7 mouse cellular contexts compared by ENCODE assay signal in the genomic region with DNA sequence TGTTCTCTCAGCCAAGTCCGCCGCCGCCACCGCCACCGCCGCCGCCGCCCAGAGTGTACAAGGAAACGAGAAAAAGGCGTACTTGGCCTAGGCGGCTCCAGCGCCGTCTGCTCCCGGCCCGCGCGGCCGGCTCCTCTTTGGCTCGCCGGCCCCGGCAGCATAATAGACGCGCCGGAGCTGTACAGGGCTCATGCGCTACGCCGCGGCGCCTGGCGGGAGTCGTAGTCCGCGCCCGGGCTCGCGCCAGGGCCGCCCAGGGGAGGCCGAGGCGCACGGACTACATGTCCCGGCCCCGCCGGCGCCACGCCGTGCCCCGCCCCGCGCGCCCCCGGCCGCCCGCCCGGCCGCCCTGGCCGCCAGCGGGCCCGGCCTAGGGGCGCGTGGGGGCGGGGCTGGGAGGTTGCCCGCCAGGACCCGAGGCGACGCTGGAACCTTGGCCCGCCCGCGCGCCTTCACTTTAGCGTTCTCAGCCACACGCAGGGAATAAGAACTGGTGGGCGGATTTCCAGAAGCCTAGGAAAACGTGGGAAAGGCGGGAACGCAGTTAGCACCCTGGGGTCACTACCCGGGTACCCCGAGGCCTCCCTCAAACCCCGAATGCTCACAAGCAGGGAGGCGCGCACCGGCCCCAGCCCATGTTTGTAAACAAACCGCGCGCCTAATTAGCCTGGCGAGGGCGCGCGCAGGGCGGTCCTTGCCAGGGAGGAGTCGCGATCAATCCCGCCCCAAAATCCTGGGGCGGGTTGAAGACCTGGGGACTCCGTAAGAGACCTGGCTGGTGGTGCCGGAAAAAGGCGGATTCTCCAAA. TPM values are rescaled to one million over a fixed set of nuclear protein-coding genes. Genes with fewer than 3 reads are reported as not detected.
DNase-seq lines count a peak whose midpoint lies in the region; ATAC-seq and TF ChIP-seq lines count a peak whose summit lies in the region.

No protein-coding gene starts in this region.

- peak overlapping the region; percentile 95 for H3K27ac ChIP-seq in intestine, postnatal 0 days (ENCODE audit: low read depth, low read length)
- peak overlapping the region; percentile 98 for H3K27ac ChIP-seq in midbrain, embryonic 12.5 days (replicated peaks)
- H3K27ac ChIP-seq in small intestine, adult 2 months (ENCODE audit: insufficient read depth, low read depth, low read length): peak overlapping the region; percentile 92

- H3K9me3 ChIP-seq in intestine, postnatal 0 days (ENCODE audit: control insufficient read depth): no peaks in the 10 kb centered on the region
- H3K9me3 ChIP-seq in midbrain, embryonic 12.5 days: no peaks in the 10 kb centered on the region

- peak; percentile 97 for TF ChIP-seq POLR2A in small intestine, adult 2 months (IDR thresholded peaks at IDR 0.05; ENCODE audit: low read depth, low read length)

- ATAC-seq in intestine, postnatal 0 days: peak; percentile 97
- peak; percentile 100 for ATAC-seq in midbrain, embryonic 12.5 days (ENCODE audit: low FRiP score, low read depth)

- H3K4me2 ChIP-seq in intestine, postnatal 0 days (replicated peaks; ENCODE audit: low read depth): peak overlapping the region; percentile 87
- peak overlapping the region; percentile 97 for H3K4me2 ChIP-seq in midbrain, embryonic 12.5 days (replicated peaks)

- H3K27me3 ChIP-seq in intestine, postnatal 0 days (replicated peaks; ENCODE audit: control insufficient read depth, insufficient read depth, low read length): no peaks in the 10 kb centered on the region
- no peaks in the 10 kb centered on the region for H3K27me3 ChIP-seq in midbrain, embryonic 12.5 days
- no peaks in the 10 kb centered on the region for H3K27me3 ChIP-seq in small intestine, adult 2 months (ENCODE audit: control insufficient read depth, insufficient read depth, low read length)

- intact Hi-C loops in left cerebral cortex, postnatal 4 days (cut with DNase I): no loop called here

- peak overlapping the region; percentile 95 for H3K4me3 ChIP-seq in intestine, postnatal 0 days (ENCODE audit: low read depth, low read length)
- peak overlapping the region; percentile 97 for H3K4me3 ChIP-seq in midbrain, embryonic 12.5 days
- H3K4me3 ChIP-seq in small intestine, adult 2 months (ENCODE audit: low read depth, low read length): peak overlapping the region; percentile 97

- H3K36me3 ChIP-seq in intestine, postnatal 0 days (ENCODE audit: control insufficient read depth, insufficient read depth): no peaks in the 10 kb centered on the region; the same call in 1 of the 2 replicates
- H3K36me3 ChIP-seq in midbrain, embryonic 12.5 days: peaks cover 14% of the 10 kb centered on the region
- no peaks in the 10 kb centered on the region for H3K36me3 ChIP-seq in small intestine, adult 2 months (ENCODE audit: control insufficient read depth, insufficient read depth, low read length)

- peak; percentile 29 for TF ChIP-seq CTCF in intestine, postnatal 0 days (IDR thresholded peaks at IDR 0.05; ENCODE audit: low read depth)
- no peak for TF ChIP-seq CTCF in small intestine, adult 2 months (IDR thresholded peaks at IDR 0.05; ENCODE audit: extremely low read depth, insufficient read length, insufficient replicate concordance, low read depth, low read length)

- H3K9ac ChIP-seq in intestine, postnatal 0 days (ENCODE audit: low read depth, low read length): peak overlapping the region; percentile 92
- peak overlapping the region; percentile 99 for H3K9ac ChIP-seq in midbrain, embryonic 12.5 days (replicated peaks)

- peak; percentile 91 for DNase-seq in adrenal gland, adult 8-10 months
- peak; percentile 90 for DNase-seq in embryo, embryonic 9.5 days (ENCODE audit: extremely low spot score)
- DNase-seq in gonadal fat pad, adult 2 months (ENCODE audit: low read depth): peak; percentile 33
- peak; percentile 95 for DNase-seq in left cerebral cortex, postnatal 4 days

- H3K4me1 ChIP-seq in intestine, postnatal 0 days (replicated peaks; ENCODE audit: control insufficient read depth, insufficient read depth, low read length): peaks cover 7% of the 10 kb centered on the region; the same call in 1 of the 2 replicates
- peaks cover 48% of the 10 kb centered on the region for H3K4me1 ChIP-seq in midbrain, embryonic 12.5 days
- peaks cover 29% of the 10 kb centered on the region for H3K4me1 ChIP-seq in small intestine, adult 2 months (ENCODE audit: control insufficient read depth, insufficient read depth, insufficient read length, low read length)

- WGBS in intestine, postnatal 0 days: under 1% methylated on average over 85 of the region's 96 CpGs
- under 1% methylated on average over 70 of the region's 96 CpGs for WGBS in midbrain, embryonic 12.5 days
- WGBS in small intestine, adult 2 months: 1% methylated on average over 96 of the region's 96 CpGs

RNA-seq across cellular contexts. Expression of a gene that starts 31.8 kb away (rescaled TPM):
- 10 to 100 TPM; 87.2 to 97.9 (median 91.9) TPM for total RNA-seq in adrenal gland, adult 8-10 months (2022)
- polyA plus RNA-seq in gonadal fat pad, adult 2 months (2012; rRNA removed): 20.0 and 25.3 TPM in 2 replicates
- polyA plus RNA-seq in intestine, postnatal 0 days (2015; fragmentation: Nextera tagmentation; extraction: Ambion mirVana): 49.8 and 50.2 TPM in 2 replicates
- total RNA-seq in left cerebral cortex, postnatal 4 days (2021): 100 to 1,000 TPM; 119 to 123 TPM
- polyA plus RNA-seq in midbrain, embryonic 12.5 days (2016; fragmentation: Nextera tagmentation; extraction: Ambion mirVana): 127 and 145 TPM in 2 replicates
- polyA plus RNA-seq in small intestine, adult 2 months (2012; rRNA removed): 8.4 and 14.9 TPM in 2 replicates

RNA-seq across cellular contexts. Expression of a gene that starts 33.6 kb away (rescaled TPM):
- total RNA-seq in adrenal gland, adult 8-10 months (2022): 10 to 100 TPM in 3 of 4 experiments, 1 to 10 TPM in 1; 9.3 to 21.5 (median 15.3) TPM
- polyA plus RNA-seq in gonadal fat pad, adult 2 months (2012; rRNA removed): 12.4 and 15.2 TPM in 2 replicates
- polyA plus RNA-seq in intestine, postnatal 0 days (2015; fragmentation: Nextera tagmentation; extraction: Ambion mirVana): 1.5 and 1.8 TPM in 2 replicates
- 10 to 100 TPM; 23.6 to 27.2 TPM for total RNA-seq in left cerebral cortex, postnatal 4 days (2021)
- 16.7 and 17.3 TPM in 2 replicates for polyA plus RNA-seq in midbrain, embryonic 12.5 days (2016; fragmentation: Nextera tagmentation; extraction: Ambion mirVana)
- polyA plus RNA-seq in small intestine, adult 2 months (2012; rRNA removed): 0.81 and 1.4 TPM in 2 replicates

RNA-seq across cellular contexts. Expression of a gene that starts 39.3 kb away (rescaled TPM):
- 10 to 100 TPM; 31.3 to 42.8 (median 36.3) TPM for total RNA-seq in adrenal gland, adult 8-10 months (2022)
- 22.5 and 23.1 TPM in 2 replicates for polyA plus RNA-seq in gonadal fat pad, adult 2 months (2012; rRNA removed)
- polyA plus RNA-seq in intestine, postnatal 0 days (2015; fragmentation: Nextera tagmentation; extraction: Ambion mirVana): 15.6 and 16.2 TPM in 2 replicates
- 10 to 100 TPM; 52.5 to 52.8 TPM for total RNA-seq in left cerebral cortex, postnatal 4 days (2021)
- polyA plus RNA-seq in midbrain, embryonic 12.5 days (2016; fragmentation: Nextera tagmentation; extraction: Ambion mirVana): 61.5 and 62.3 TPM in 2 replicates
- polyA plus RNA-seq in small intestine, adult 2 months (2012; rRNA removed): 12.2 and 22.6 TPM in 2 replicates

RNA-seq across cellular contexts. Expression of a gene that starts 48.9 kb away (rescaled TPM):
- 10 to 100 TPM; 23.4 to 55.4 (median 39.0) TPM for total RNA-seq in adrenal gland, adult 8-10 months (2022)
- polyA plus RNA-seq in gonadal fat pad, adult 2 months (2012; rRNA removed): 32.0 and 37.5 TPM in 2 replicates
- 5.4 and 6.8 TPM in 2 replicates for polyA plus RNA-seq in intestine, postnatal 0 days (2015; fragmentation: Nextera tagmentation; extraction: Ambion mirVana)
- 10 to 100 TPM; 59.2 to 60.4 TPM for total RNA-seq in left cerebral cortex, postnatal 4 days (2021)
- polyA plus RNA-seq in midbrain, embryonic 12.5 days (2016; fragmentation: Nextera tagmentation; extraction: Ambion mirVana): 24.1 and 27.6 TPM in 2 replicates
- polyA plus RNA-seq in small intestine, adult 2 months (2012; rRNA removed): 21.8 and 59.5 TPM in 2 replicates

Comparison
In these comparisons a context has a peak if more than half of its experiments do, and no peak if none do; other contexts are left out.
1. Peak in every context shown above with its lines: DNase-seq, ATAC-seq, H3K4me3 ChIP-seq and H3K27ac ChIP-seq.
2. DNase-seq: peak in every context shown above with its lines; median percentile 95 in left cerebral cortex, postnatal 4 days; 91 in adrenal gland, adult 8-10 months; 90 in embryo, embryonic 9.5 days; 33 in gonadal fat pad, adult 2 months.